Mouse (Mus musculus) frontal cortex, postnatal 25 days (tissue): ENCODE data around the gene Rtbdn.

ENCODE experiments used
- DNase-seq, 2 experiments: peaks; one replicate each; pipeline ENCODE4 v3.0.0; 2022; ENCODE audit warnings: low spot score in 2 of 2

Gene Rtbdn

DNA sequence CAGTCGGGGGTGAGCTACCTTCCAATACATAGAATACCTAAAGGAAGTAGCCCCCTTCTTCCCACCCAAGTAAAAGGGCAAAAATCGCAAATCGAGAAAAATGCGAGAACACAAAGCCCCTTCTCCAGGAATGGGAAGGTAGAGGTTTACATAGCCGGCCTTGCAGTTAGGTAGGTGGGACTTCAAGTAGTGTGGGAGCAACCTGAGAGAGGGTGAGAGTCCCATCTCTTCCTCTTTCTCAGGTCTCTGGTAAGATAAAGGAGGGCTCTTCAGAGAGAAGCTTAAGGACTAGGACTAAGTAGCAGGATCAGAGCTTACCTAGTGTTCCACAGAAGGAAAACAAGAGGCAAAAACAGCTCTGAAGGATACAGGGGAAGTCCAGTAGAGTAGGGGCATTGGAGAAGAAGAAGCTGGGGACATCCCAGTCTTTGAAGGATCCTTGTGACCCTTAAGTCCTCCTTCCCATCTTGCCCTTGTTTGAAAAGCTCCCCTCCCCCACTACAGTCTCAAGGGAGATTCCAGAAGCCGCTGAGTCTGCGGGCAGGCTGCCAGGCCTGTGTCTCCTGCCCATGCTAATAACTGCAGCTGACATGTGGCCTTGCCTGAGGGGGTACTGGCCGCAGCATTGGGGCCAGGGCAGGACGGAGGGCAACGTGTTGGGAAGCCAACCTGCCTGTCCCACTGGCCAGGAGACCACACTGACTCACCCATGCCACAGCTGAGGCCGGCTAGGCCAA, 34.0 kb downstream of the Rtbdn start:
- no peak for DNase-seq

GRCm38 (mm10) chr8:84981644-84982498, 35.1 kb downstream of the Rtbdn start:
- no peak for DNase-seq

DNA sequence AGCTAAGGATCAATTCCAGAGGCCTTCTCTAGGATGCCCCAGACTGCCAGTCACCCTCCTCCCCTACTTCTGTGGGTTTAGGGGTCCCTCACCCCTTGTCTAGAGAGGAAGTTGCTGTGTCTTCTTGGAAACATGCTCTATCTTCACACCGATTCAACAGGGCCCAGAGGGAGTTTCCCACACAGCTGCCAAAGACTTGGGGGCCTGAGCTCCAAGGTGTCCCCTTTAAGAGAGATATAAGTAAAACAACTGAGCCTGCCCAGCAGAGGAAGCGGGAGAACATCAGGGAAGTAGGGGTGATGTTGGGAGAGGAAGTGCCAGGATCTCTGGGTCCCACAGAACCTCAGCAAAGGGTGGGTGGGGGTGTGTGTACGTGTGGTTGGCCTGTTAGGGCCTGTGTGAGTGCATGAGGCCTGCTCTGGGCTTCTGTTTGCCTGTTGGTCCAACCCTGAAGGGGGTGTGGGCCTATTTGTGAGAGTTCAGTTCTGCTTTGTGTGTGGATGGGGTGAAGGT, 35.8 kb downstream of the Rtbdn start:
- no peak for DNase-seq

DNA sequence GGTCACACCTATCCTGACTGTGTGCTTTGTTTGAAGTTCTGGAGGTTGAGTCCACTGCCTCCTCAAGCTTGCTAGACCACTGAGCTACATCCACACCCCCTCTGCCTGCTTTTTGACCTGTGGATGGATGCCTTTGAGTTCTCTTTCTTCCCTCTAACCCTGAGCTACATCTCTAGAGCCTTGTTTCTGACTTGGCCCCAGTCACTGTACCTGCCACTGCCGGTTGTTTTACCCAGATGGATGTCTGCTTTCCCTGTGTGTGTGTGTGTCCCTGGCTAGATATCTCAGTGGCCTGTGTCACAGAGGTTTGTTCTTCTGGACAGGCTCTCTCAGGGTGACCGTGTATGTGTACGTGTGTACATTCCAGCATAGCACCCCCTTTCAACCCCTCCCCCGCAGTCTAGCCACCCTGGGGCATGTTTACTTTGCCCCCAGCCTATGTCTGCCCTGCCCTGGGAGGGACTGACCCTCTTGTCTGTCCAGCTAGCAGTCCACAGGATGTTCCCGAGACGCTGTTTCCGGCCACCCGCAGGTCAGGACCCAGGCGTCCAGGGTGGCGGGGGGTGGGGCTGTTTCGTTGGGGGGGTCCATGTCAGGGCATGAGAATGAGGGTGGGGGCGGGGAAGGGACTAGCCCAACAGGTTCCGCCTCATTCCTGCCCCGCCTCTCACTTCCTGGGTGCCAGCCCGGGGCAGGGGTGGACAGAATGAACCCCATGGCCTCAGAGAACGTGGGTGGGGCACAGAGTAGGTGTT, 37.7 kb downstream of the Rtbdn start:
- no peak for DNase-seq

DNA sequence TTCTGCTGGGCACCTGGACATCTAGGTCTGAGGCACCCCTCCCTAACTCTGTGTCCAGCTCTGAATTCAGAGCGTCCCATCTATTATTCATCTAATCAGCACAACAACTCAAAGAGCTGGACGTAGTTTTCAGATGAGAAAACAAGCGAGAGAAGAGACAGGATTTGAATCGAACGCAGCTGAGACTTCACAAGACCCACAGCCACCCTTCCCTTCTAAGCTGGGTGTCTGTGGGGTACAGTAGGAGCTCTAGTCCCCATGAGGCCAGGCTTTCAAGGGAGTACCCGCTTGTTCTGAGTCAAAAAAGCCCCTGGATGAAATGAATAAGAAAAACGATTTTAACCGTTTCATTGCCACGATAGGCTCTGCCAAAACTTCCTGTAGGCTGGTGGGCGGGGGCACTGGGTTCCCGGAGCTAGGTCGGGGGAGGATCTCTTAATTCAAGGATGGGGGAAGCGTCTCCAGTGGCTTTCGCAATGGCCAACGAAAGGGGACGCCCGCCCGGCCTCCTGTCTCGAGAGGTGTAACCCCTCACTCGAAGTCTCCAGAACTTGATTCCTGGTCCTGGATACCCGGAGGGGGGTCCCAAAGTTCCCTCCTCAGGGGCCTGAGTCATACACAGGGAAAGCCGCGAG, 38.4 kb downstream of the Rtbdn start:
- DNase-seq, result no peak

GRCm38 (mm10) chr8:84985684-84986378, 39.0 kb downstream of the Rtbdn start:
- DNase-seq, result peak; percentile 82 to 85

DNA sequence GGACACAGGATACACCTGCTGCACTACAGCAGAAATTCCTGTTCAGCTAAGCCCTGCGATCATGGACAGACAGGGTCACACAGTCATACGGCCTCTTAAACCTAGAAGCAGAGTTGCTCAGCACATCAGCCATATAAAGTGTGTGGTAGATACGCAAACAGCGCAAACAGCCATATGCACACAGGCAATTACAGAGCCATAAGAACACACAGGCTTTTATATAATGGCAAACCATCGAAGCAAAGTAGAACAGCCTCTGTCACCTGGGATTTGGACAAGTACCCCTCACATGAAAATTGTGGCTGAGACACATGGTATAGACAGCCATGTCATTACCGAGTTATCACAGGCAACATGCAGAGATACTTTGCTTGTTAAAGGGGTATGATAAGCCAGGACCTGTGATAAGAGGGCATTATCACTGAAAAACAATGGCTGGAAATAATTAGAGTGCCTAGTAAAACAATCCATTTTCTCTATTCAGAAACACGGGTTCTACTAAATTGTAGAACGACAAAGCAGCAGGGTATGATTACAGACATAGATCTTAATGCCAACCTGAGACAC, 39.7 kb downstream of the Rtbdn start:
- DNase-seq, result no peak

GRCm38 (mm10) chr8:84987388-84987787, 40.6 kb downstream of the Rtbdn start:
- no peak for DNase-seq

GRCm38 (mm10) chr8:84987903-84988302, 41.1 kb downstream of the Rtbdn start:
- no peak for DNase-seq

DNA sequence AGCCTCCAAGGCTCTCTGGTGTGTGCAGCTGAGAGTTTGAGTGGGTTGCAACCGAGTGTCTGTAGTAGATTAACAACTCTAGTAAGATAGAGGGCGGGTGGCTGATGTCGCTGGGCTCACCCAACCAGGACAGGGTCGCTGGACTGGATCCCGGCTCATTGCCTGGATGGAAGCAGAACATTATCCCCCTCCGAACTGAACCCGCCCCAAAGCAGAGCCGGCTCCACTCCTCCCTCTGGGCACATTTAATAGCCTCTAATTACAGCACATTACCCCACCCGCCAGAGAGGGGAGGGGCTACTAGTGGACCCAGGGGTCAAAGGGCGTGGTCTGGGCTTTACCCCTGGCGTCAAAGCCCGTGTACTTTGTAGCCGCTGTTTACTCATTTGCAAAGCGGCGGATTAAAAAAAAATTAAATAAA, 42.5 kb downstream of the Rtbdn start:
- no peak for DNase-seq

DNA sequence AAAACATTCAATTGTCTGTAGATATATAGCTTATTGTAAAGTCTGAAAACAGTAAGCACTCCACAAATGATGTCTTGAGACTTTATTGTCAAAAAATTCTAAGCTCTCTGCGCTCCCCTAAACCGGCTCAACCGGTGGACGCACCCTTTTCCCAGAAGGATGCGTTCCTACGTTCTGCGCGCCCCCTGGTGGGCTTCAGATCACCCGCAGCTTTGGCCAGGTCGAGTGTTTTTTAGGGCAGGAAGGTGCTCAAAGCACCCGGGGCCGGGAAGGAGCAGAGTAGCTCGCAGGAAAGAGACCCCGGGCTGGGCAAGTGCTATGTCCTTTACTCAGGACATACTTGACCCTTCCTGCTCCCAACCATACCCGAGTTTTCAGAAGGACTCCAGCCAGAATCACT, 43.0 kb downstream of the Rtbdn start:
- DNase-seq, result peak; percentile 87

DNA sequence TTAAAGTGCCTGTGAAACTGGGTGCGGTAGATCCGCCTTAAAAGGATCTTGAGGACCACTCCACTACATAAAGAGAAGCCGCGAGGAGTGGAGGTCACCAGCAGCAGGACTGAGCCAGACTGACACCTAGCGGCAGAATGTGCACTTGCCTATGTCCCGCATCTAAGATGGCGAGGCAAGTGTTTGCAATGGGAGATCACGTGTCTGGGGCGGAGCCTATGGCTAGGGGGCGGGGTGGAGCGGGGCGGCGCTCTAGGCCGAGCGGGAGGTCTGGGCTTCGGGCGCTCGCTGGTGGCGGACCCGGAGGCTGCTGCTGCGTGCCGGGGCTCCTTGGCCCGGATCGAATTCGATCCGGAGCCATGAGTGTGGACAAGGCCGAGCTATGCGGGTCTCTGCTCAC, 43.6 kb downstream of the Rtbdn start, which contains the start of gene Hook2:
TSS of gene Hook2 (plus strand) at position 255 of the 400 bp plus-strand sequence.
- peak; percentile 94 to 96 for DNase-seq

DNA sequence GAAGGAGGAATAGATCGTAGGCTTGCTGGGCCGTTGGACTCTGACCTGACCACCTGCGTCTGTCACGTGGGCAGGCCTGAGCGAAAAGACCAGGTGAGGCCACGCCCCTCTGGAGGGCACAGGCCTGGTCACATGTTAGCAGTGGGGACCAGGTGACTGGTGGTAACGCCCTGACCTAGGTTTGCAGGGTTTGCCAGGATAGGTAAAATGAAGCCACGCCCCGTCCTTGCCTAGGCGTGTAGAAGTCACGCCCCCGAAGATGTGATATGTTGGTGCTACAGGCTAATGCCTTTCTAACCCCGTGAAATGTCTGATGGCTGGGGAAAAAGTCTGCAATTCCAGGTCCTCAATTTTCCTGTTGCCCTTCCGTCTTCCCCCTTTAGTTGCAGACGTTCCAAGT, 44.0 kb downstream of the Rtbdn start:
- no peak for DNase-seq

- DNase-seq, result no peak
These were observed 47.6 kb downstream of the Rtbdn start for GRCm38 (mm10) chr8:84994375-84994774.

GRCm38 (mm10) chr8:84995680-84996079, 48.9 kb downstream of the Rtbdn start:
- no peak for DNase-seq

GRCm38 (mm10) chr8:84996978-84997377, 50.2 kb downstream of the Rtbdn start:
- no peak for DNase-seq

DNA sequence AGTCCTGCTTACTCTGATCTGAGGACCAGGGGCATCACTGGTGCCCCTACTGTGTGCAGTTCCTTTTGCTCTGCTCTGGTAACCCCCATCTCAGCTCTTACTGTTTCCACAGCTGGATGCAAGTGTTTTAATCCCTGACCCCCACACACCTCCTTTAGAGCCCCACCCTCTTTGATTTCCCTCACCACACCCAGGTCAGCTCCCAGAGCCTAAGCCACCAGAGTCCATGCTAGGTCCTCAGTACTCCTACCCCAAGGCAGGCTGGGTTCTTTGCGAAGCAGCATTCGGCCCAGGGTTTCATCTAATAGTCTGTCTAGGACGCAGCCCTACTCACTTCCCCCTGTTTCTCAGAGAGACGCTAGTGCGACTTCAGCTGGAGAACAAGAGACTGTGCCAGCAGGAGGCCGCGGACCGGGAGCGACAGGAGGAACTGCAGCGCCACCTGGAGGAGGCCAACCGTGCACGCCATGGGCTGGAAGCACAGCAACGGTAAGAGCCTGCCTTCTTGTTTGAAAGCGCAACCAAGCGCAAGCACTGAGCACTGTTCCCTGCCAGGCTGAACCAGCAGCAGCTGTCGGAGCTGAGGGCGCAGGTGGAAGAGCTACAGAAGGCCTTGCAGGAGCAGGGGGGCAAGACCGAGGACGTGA, 51.0 kb downstream of the Rtbdn start:
- DNase-seq, result peak; percentile 85 to 89
